Mouse (Mus musculus): Measurements from ENCODE around the gene Pgap2. TPM values are rescaled to one million over a fixed set of nuclear protein-coding genes. Genes with fewer than 3 reads are reported as not detected.
A peak's percentile ranks its signal among the peaks of the same experiment; 100 is the strongest.

The Pgap2 gene
- polyA plus RNA-seq, 1 experiment from 2014 or later: 56.3 TPM

DNA sequence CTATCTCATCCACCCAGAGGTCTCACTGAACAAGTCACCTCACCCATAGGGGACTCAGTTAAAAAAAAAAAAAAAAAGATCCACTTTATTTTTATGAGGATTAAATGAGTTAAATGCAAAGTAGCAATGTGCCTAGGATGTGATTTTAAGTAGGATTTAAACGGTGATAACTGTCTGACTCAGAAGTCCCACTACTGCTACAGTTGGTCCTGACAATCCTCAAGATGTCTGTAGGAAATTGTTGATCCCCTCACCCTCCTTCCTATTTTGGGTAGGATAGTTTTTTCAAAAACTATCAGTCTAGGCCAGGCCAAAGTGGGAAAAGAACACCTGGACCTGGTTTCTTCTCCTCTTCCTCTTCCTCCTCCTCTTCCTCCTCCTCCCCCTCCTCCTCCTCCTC is 11.9 kb downstream of the Pgap2 start:
- no peak for ATAC-seq (ENCODE audit: extremely low read depth, insufficient number of reproducible peaks, low FRiP score, low TSS enrichment)
- Histone ChIP-seq H3K36me3 (0 out of 2 replicates have a peak, but pooled peaks cover 3% of the 10 kb centered on the region), H3K4me1 (peaks cover 13% of the 10 kb centered on the region), H3K27ac (replicated peaks) (no peak overlapping the region), H3K9me3 (no peaks in the 10 kb centered on the region), H3K27me3 (replicated peaks) (no peaks in the 10 kb centered on the region), H3K4me3 (peak overlapping the region; percentile 64), H3K9ac (peak overlapping the region; percentile 81), H3K4me2 (peak overlapping the region; percentile 95)
- 23% methylated on average over 1 of the region's 1 CpGs for WGBS

DNA sequence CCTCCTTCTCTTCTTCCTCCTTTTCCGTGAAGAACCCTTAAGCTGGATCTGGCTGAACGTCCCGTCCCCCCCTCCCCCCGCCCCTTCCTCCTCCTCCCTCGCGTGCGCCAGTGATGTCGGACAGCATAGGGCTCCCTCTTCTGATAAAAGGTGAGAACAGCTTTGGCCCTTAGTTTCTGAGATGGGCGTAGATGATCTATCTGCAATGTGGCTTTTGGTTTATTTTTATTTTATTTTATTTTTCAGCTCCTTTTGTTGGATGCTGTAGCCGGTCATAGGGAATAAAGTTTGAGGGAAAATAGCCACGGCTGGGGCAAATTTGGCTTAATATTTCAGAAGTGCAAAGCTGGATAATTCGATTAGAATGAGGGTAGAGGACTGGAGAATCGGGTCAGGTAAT is 12.3 kb downstream of the Pgap2 start:
- 0 out of 2 replicates have a peak, but pooled peaks have one; percentile 56 for ATAC-seq (ENCODE audit: extremely low read depth, insufficient number of reproducible peaks, low FRiP score, low TSS enrichment)
- Histone ChIP-seq H3K9ac (peak overlapping the region; percentile 81), H3K27ac (replicated peaks) (peak overlapping the region; percentile 30; the same call in 1 of the 2 replicates), H3K36me3 (peaks cover 7% of the 10 kb centered on the region), H3K4me2 (peak overlapping the region; percentile 95), H3K4me1 (peaks cover 13% of the 10 kb centered on the region), H3K9me3 (no peaks in the 10 kb centered on the region), H3K27me3 (replicated peaks) (no peaks in the 10 kb centered on the region), H3K4me3 (peak overlapping the region; percentile 64)
- 0% methylated on average over 6 of the region's 13 CpGs for WGBS

DNA sequence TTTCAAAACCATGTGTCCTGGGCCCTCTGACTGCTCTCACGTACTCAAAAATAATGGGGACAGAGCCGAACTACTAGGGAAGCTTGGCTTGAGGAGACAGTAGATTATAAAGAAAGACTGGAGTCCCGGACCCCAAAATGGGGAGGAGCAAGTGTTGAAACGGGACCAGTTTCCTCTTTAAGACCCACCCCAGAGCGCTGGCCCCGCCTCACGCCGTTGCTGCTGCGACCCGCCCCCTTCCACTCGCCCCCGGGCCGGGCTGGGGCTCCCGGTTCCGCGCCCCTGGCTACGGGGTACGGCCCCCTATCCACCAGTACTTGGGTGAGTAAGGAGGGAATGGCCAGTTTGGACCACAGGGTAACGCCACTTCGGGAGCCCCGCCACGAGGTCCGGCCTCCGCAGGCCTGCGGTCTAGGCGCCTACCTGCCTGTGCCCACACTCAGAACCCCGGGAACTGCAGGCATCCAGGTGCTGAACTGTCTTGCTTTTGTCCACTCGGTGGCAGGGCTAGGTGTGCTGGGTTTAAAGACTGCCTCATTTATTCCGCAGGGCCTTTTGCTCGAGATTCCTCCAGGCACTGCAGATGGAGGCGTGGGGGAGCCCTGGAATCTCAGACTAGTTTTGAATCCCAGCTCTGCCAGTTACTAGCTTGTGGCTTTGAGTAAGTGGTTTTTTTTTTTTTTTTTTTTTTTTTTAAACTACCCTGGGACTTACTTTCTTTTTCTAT is 13.0 kb downstream of the Pgap2 start:
- Histone ChIP-seq H3K9ac (peak overlapping the region; percentile 81), H3K27me3 (replicated peaks) (no peaks in the 10 kb centered on the region), H3K4me3 (peak overlapping the region; percentile 64), H3K9me3 (no peaks in the 10 kb centered on the region), H3K4me2 (peak overlapping the region; percentile 95), H3K36me3 (peaks cover 13% of the 10 kb centered on the region), H3K27ac (replicated peaks) (peak overlapping the region; percentile 30), H3K4me1 (peaks cover 13% of the 10 kb centered on the region)
- 2% methylated on average over 31 of the region's 31 CpGs for WGBS
- ATAC-seq (ENCODE audit: extremely low read depth, insufficient number of reproducible peaks, low FRiP score, low TSS enrichment): peak; percentile 65

DNA sequence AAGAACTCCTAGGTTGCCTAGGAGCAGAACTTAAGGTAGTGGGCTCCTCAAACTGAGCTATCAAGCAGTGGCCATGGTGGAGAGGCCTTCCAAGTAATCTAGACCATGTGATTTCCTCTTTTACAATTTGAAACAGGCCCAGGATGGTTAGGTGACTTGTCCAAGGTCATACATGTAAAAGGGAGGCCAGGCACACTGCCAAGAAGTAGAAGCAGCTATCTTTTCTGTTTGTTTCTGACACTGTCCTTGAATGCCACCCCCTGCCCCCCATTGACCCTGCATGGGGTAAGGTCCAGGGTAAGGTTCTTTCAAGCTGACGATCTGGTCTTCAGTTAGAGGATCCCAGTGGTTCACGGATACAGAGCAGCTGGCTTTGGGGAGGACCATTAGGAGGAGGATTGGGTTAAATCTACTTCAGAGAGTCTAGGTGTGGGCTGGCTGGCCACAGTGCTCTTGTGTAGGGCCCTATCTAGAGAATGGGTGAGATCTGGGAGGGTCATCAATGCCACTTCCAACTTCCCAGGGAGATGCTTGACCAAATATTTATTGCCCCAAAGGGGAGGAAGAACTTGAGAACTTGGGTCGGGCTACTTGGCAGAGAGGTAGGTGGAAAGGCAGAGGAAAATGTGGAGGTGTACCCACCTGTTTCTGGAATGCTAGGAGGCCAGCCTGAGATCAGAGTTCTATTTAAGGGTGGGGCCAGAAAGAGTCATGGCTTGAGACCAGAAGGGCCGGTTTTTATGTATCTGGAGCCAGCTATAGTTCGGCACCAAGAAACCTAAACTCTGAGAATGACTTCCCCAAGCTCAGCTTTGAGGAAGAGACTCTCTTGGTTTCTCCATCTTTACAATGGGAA is 14.1 kb downstream of the Pgap2 start:
- Histone ChIP-seq H3K36me3 (peaks cover 23% of the 10 kb centered on the region), H3K27ac (replicated peaks) (no peak overlapping the region), H3K9me3 (no peaks in the 10 kb centered on the region), H3K4me2 (peak overlapping the region; percentile 95), H3K27me3 (replicated peaks) (no peaks in the 10 kb centered on the region), H3K4me3 (0 out of 2 replicates have a peak overlapping the region, but pooled peaks have one; percentile 64), H3K4me1 (peaks cover 13% of the 10 kb centered on the region), H3K9ac (no peak overlapping the region)
- no peak for ATAC-seq (ENCODE audit: extremely low read depth, insufficient number of reproducible peaks, low FRiP score, low TSS enrichment)
- WGBS: 81% methylated on average over 5 of the region's 5 CpGs

DNA sequence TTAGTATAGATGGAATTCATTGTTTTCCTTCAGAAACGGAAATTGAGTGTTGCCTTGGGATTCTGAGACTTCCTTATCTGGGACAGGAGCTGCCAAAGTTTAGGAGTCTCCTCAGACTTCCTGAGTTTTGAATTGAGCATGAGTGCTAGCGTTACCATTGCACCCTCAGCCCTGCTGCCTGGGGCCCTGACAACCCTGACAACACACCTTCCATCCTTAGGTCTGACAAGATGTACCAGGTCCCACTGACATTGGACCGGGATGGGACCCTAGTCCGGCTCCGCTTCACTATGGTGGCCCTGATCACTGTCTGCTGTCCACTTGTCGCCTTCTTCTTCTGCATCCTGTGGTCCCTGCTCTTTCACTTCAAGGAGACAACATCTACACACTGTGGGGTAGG is 16.0 kb downstream of the Pgap2 start:
- no peaks in the 10 kb centered on the region for H3K27me3 ChIP-seq (replicated peaks)
- no peak overlapping the region for H3K4me3 ChIP-seq
- WGBS: 81% methylated on average over 6 of the region's 6 CpGs

DNA sequence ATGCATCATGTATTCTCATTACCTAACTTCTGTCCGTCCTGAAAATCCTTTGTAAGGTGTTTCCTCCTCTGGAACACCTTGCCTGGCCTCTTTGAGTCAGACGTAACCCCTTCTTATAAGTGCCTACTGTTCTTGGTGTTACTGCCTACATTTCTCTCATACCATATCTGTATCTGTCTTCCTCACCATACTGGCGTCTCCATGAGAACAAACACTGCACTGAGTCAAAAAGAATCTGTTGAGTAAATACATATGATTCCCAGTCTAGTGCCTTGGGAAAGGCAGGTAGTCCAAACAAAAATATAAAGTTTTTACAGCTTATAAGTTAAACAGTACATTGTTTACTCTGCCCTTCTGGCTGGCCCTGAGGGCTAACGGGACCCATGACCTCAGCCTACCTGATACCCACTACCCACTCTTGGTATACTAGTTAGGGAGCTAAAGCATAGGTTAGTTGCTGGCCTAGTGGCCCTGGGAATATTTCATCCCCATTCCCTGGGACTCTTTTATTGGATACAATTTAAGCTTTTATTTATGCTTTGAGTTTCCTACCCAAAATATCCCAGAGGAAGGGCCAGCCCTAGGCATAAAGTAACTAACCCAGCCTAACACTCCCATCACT is 18.2 kb downstream of the Pgap2 start:
- Histone ChIP-seq H3K36me3 (peaks cover 51% of the 10 kb centered on the region), H3K27me3 (replicated peaks) (no peaks in the 10 kb centered on the region), H3K4me1 (peaks cover 13% of the 10 kb centered on the region), H3K27ac (replicated peaks) (no peak overlapping the region), H3K4me3 (no peak overlapping the region), H3K9ac (no peak overlapping the region), H3K9me3 (no peaks in the 10 kb centered on the region), H3K4me2 (no peak overlapping the region)
- WGBS: 82% methylated on average over 4 of the region's 4 CpGs
- no peak for ATAC-seq (ENCODE audit: extremely low read depth, insufficient number of reproducible peaks, low FRiP score, low TSS enrichment)

More for the DNA sequence above, 16.0 kb downstream of the Pgap2 start:
- H3K9ac ChIP-seq: no peak overlapping the region
- no peaks in the 10 kb centered on the region for H3K9me3 ChIP-seq
- H3K36me3 ChIP-seq: peaks cover 38% of the 10 kb centered on the region
- no peak overlapping the region for H3K27ac ChIP-seq (replicated peaks)
- no peak for ATAC-seq (ENCODE audit: extremely low read depth, insufficient number of reproducible peaks, low FRiP score, low TSS enrichment)
- peaks cover 13% of the 10 kb centered on the region for H3K4me1 ChIP-seq
- no peak overlapping the region for H3K4me2 ChIP-seq

DNA sequence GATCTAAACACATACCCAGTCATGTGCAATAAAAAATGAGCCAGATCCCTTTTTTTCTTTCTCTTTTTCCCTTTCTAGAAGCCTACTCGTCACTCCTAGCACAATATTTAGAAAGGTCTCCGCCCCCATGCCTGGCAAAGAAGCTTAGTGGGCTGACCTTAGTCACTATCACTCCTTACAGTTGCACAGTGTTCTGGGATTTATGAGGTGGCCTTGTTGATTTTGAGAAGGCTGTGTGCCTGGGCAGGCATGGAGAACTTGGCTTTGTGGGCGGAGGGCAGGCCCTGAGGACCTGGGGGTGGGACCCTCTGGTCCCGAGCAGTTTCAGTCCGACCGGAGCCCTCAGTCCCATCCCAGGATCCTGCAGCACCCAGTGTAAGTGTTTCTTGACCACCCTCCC is 19.8 kb downstream of the Pgap2 start:
- H3K36me3 ChIP-seq: peaks cover 60% of the 10 kb centered on the region
- no peak overlapping the region for H3K27ac ChIP-seq (replicated peaks)
- WGBS: 94% methylated on average over 6 of the region's 6 CpGs
- H3K9ac ChIP-seq: no peak overlapping the region
- H3K4me1 ChIP-seq: peaks cover 5% of the 10 kb centered on the region; the same call in 1 of the 2 replicates
- no peak for ATAC-seq (ENCODE audit: extremely low read depth, insufficient number of reproducible peaks, low FRiP score, low TSS enrichment)
- no peak overlapping the region for H3K4me2 ChIP-seq
- H3K27me3 ChIP-seq (replicated peaks): no peaks in the 10 kb centered on the region
- no peak overlapping the region for H3K4me3 ChIP-seq
- H3K9me3 ChIP-seq: no peaks in the 10 kb centered on the region

DNA sequence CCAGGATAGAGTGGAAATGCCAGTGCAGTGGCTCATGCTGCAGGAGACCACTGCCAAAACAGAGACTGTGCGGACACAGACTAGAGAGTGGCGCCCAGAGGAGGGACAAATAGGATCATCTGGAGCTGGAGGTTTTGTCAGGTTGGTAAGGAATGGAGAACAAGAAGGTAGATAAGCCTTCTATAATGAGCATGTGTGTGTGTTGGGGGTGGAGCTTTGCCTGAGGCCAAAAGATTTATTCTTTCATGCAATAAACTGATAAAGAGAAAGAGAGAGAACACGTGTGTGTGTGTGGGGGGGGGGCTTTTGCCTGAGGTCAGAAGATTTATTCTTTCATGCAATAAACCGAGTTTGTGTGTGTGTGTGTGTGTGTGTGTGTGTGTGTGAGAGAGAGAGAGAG is 23.1 kb downstream of the Pgap2 start:
- Histone ChIP-seq H3K4me2 (no peak overlapping the region), H3K4me1 (no peaks in the 10 kb centered on the region), H3K9me3 (no peaks in the 10 kb centered on the region), H3K36me3 (peaks cover 78% of the 10 kb centered on the region), H3K9ac (no peak overlapping the region), H3K4me3 (no peak overlapping the region), H3K27ac (replicated peaks) (no peak overlapping the region), H3K27me3 (replicated peaks) (no peaks in the 10 kb centered on the region)
- WGBS: 86% methylated on average over 4 of the region's 4 CpGs
- no peak for ATAC-seq (ENCODE audit: extremely low read depth, insufficient number of reproducible peaks, low FRiP score, low TSS enrichment)

DNA sequence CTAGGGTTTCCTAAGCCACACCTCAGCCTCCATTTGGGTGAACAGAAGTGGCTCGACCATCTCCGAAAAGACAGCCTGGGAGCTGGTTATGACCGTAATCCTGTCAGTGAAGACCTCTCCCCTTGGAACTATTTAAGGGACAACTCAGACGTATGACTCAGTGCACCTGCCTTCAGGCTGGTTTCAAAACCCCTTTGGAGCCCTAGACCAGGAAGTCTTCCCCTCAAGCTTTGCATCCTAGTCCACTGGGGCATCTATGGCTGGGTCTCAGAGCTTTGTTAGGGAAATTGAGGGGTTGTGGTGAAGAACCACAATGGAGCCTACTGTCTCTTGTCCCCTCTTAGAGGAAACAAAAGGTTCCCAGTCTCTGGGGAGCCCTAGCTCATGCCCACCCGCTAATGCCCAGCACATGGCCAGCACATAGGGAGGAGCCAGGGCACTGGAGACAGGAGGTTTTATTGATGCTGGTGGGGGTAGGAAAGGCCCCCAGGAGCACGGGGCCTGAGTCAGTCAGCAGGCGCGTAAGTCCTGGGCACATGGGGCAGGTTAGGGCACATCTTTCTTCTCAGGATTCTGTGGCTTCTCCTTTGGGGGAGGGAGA is 28.8 kb downstream of the Pgap2 start:
- 91% methylated on average over 8 of the region's 8 CpGs for WGBS
- no peaks in the 10 kb centered on the region for H3K27me3 ChIP-seq (replicated peaks)
- no peak for ATAC-seq (ENCODE audit: extremely low read depth, insufficient number of reproducible peaks, low FRiP score, low TSS enrichment)
- H3K9ac ChIP-seq: no peak overlapping the region
- no peak overlapping the region for H3K4me2 ChIP-seq
- H3K36me3 ChIP-seq: peaks cover 82% of the 10 kb centered on the region
- no peak overlapping the region for H3K27ac ChIP-seq (replicated peaks)
- H3K4me1 ChIP-seq: peaks cover 21% of the 10 kb centered on the region
- no peaks in the 10 kb centered on the region for H3K9me3 ChIP-seq
- no peak overlapping the region for H3K4me3 ChIP-seq

DNA sequence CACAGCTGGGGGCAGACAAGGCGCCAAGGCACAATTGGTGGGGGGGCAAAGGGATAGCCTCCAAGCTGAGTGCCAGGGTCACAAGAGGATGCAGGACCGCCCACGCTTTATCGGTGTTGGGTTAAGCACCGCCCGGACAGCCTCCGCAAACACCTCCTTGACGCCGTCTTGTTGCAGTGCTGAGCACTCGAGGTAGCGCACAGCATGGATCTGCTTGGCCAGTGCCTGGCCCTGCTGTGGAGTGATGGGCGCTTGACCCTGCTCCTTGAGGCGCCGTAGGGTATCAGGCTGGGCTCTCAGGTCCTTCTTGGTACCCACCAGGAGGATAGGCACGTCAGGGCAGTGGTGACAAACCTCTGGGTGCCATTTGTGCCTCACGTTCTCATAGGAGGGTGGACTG is 29.6 kb downstream of the Pgap2 start:
- Histone ChIP-seq H3K4me2 (no peak overlapping the region), H3K9ac (no peak overlapping the region), H3K27ac (replicated peaks) (no peak overlapping the region), H3K36me3 (peaks cover 80% of the 10 kb centered on the region), H3K4me1 (peaks cover 29% of the 10 kb centered on the region), H3K4me3 (no peak overlapping the region), H3K9me3 (no peaks in the 10 kb centered on the region), H3K27me3 (replicated peaks) (no peaks in the 10 kb centered on the region)
- ATAC-seq (ENCODE audit: extremely low read depth, insufficient number of reproducible peaks, low FRiP score, low TSS enrichment): no peak
- 73% methylated on average over 16 of the region's 16 CpGs for WGBS

DNA sequence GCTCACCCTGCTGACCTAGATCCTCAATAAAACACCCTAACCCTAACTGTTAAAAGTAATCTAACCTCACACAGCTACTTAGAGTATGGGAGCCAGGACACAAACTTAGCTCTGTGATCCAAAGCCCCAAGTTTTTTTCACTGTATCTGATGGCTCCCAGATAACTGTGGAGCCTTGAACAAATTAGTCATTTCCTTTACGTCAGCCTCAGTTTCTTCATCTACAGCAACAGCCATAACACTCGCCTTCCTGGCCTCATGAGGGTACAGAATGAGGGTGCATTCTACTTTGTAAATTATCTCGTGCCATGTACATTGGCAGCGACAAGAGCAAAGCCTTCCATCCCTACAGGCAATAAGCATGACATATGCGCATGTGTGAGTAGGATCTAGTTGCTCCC is 32.4 kb downstream of the Pgap2 start:
- Histone ChIP-seq H3K27ac (replicated peaks) (no peak overlapping the region), H3K27me3 (replicated peaks) (no peaks in the 10 kb centered on the region), H3K4me1 (peaks cover 56% of the 10 kb centered on the region), H3K9me3 (no peaks in the 10 kb centered on the region), H3K9ac (no peak overlapping the region), H3K4me2 (no peak overlapping the region), H3K36me3 (peaks cover 52% of the 10 kb centered on the region), H3K4me3 (no peak overlapping the region)
- no peak for ATAC-seq (ENCODE audit: extremely low read depth, insufficient number of reproducible peaks, low FRiP score, low TSS enrichment)
- WGBS: 72% methylated on average over 5 of the region's 5 CpGs

All from heart, embryonic 13.5 days (tissue).